Mouse (Mus musculus): ENCODE measurements at regions not wholly inside any gene's neighbourhood (a gene's known extent, or its start where the extent isn't known, plus 50 kb on each side); places are given as distances from the start of the nearest gene placed in this dataset.

DNA sequence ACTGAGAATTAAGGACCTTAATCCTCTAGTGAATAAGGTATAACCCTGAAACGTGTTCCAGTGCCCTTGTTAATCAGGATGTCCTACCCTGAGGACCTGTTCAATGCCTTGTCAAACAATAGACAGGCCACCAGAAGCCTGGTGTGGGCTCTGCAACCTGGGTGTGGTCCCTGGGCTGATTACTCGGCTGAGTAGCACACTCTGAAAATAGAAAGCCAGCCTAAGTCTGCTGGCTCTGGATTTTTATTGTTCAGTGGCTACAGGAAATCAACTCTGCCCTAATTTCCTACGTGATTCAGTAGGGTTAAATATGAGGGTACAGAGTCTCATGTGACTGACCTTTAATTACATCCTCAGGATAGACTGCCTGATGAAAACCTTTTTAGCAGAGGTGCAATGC lies 113.9 kb upstream of the Adgrl4 start:
- H3K4me3 ChIP-seq (ENCODE audit: low read depth, low read length): no peak overlapping the region
- no peaks in the 10 kb centered on the region for H3K9me3 ChIP-seq (ENCODE audit: control insufficient read depth)
- no peaks in the 10 kb centered on the region for H3K4me1 ChIP-seq (replicated peaks; ENCODE audit: control insufficient read depth, insufficient read depth, low read length)
- H3K9ac ChIP-seq (ENCODE audit: low read depth, low read length): no peak overlapping the region
- H3K27ac ChIP-seq (ENCODE audit: low read depth, low read length): no peak overlapping the region
- ATAC-seq: no peak
- no peaks in the 10 kb centered on the region for H3K36me3 ChIP-seq (ENCODE audit: control insufficient read depth, insufficient read depth)
- TF ChIP-seq CTCF (IDR thresholded peaks at IDR 0.05; ENCODE audit: low read depth): no peak
- no peak overlapping the region for H3K4me2 ChIP-seq (replicated peaks; ENCODE audit: low read depth)
- WGBS: 24% methylated on average over 3 of the region's 3 CpGs
- no peaks in the 10 kb centered on the region for H3K27me3 ChIP-seq (replicated peaks; ENCODE audit: control insufficient read depth, insufficient read depth, low read length)

DNA sequence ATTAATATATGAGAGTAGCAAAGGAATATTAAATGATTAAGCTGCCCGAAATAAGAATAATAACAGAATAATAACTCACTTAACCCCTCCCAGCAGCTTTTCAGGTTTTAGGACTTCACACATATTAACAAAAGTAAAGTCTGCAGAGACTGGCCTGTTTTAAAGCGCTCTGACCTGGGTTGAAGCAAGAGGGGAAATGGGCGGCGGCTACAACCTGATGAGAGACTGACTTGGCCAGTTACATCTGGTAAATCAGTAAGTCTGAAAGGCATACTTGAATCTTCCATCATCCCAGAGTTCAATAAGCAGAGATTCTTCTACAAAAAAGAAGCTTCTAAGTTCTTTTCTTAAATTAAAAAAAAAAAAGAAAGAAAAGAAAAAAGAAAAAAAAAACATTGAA lies 107.9 kb upstream of the Adgrl4 start:
- Histone ChIP-seq H3K9me3 (ENCODE audit: control insufficient read depth) (no peaks in the 10 kb centered on the region), H3K4me3 (ENCODE audit: low read depth, low read length) (no peak overlapping the region), H3K4me2 (replicated peaks; ENCODE audit: low read depth) (no peak overlapping the region), H3K36me3 (ENCODE audit: control insufficient read depth, insufficient read depth) (no peaks in the 10 kb centered on the region), H3K27ac (ENCODE audit: low read depth, low read length) (no peak overlapping the region), H3K4me1 (replicated peaks; ENCODE audit: control insufficient read depth, insufficient read depth, low read length) (no peaks in the 10 kb centered on the region), H3K27me3 (replicated peaks; ENCODE audit: control insufficient read depth, insufficient read depth, low read length) (no peaks in the 10 kb centered on the region), H3K9ac (ENCODE audit: low read depth, low read length) (no peak overlapping the region)
- ATAC-seq: no peak
- 88% methylated on average over 4 of the region's 4 CpGs for WGBS
- TF ChIP-seq CTCF (IDR thresholded peaks at IDR 0.05; ENCODE audit: low read depth): no peak

DNA sequence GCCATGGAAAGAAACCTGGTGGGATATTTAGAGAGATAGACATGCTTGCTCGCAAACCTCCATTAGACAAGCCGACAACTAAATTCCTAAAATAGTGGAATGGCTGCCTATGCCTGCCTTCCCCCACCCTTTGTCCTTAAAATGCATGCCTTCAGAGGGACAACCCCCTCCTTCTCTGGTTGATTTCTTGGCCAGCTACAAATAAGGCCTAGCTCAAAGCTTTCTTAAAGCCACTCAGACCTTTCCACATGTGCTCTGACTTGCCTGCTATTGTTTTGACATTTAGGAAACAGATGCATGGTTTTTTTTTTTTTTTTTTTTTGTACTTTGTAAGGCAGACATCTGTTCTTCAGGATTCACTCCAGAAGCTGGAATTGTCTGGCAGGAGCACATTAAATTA lies 105.8 kb upstream of the Adgrl4 start:
- 58% methylated on average over 2 of the region's 2 CpGs for WGBS
- no peaks in the 10 kb centered on the region for H3K4me1 ChIP-seq (replicated peaks; ENCODE audit: control insufficient read depth, insufficient read depth, low read length)

DNA sequence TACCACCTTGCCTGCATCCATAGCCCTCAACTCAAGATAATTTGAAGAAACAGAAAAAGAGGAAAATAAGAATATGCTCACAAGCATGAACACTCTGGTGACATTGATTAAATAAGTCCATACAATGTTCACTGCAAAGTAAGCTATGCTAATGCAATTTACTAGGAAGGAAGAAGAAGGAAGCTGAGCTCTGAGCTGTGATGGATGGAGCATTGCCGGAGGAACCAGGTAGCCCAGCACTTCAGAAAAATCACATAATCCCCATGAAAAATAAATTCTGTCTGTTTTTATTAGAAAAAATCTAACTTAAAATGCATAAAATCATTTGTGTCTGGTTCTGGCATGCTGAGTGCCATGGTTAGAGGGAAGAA lies 105.4 kb upstream of the Adgrl4 start:
- Histone ChIP-seq H3K4me2 (replicated peaks; ENCODE audit: low read depth) (no peak overlapping the region), H3K4me1 (replicated peaks; ENCODE audit: control insufficient read depth, insufficient read depth, low read length) (no peaks in the 10 kb centered on the region), H3K27me3 (replicated peaks; ENCODE audit: control insufficient read depth, insufficient read depth, low read length) (no peaks in the 10 kb centered on the region), H3K4me3 (ENCODE audit: low read depth, low read length) (no peak overlapping the region), H3K27ac (ENCODE audit: low read depth, low read length) (no peak overlapping the region), H3K9me3 (ENCODE audit: control insufficient read depth) (no peaks in the 10 kb centered on the region), H3K9ac (ENCODE audit: low read depth, low read length) (no peak overlapping the region), H3K36me3 (ENCODE audit: control insufficient read depth, insufficient read depth) (no peaks in the 10 kb centered on the region)
- WGBS: 92% methylated on average over 1 of the region's 1 CpGs
- ATAC-seq: no peak
- TF ChIP-seq CTCF (IDR thresholded peaks at IDR 0.05; ENCODE audit: low read depth): no peak

More for the DNA sequence above, 105.8 kb upstream of the Adgrl4 start:
- no peaks in the 10 kb centered on the region for H3K36me3 ChIP-seq (ENCODE audit: control insufficient read depth, insufficient read depth)
- H3K27ac ChIP-seq (ENCODE audit: low read depth, low read length): no peak overlapping the region
- no peaks in the 10 kb centered on the region for H3K27me3 ChIP-seq (replicated peaks; ENCODE audit: control insufficient read depth, insufficient read depth, low read length)
- no peak overlapping the region for H3K4me2 ChIP-seq (replicated peaks; ENCODE audit: low read depth)
- no peak for TF ChIP-seq CTCF (IDR thresholded peaks at IDR 0.05; ENCODE audit: low read depth)
- H3K4me3 ChIP-seq (ENCODE audit: low read depth, low read length): no peak overlapping the region
- H3K9ac ChIP-seq (ENCODE audit: low read depth, low read length): no peak overlapping the region
- no peaks in the 10 kb centered on the region for H3K9me3 ChIP-seq (ENCODE audit: control insufficient read depth)
- no peak for ATAC-seq

DNA sequence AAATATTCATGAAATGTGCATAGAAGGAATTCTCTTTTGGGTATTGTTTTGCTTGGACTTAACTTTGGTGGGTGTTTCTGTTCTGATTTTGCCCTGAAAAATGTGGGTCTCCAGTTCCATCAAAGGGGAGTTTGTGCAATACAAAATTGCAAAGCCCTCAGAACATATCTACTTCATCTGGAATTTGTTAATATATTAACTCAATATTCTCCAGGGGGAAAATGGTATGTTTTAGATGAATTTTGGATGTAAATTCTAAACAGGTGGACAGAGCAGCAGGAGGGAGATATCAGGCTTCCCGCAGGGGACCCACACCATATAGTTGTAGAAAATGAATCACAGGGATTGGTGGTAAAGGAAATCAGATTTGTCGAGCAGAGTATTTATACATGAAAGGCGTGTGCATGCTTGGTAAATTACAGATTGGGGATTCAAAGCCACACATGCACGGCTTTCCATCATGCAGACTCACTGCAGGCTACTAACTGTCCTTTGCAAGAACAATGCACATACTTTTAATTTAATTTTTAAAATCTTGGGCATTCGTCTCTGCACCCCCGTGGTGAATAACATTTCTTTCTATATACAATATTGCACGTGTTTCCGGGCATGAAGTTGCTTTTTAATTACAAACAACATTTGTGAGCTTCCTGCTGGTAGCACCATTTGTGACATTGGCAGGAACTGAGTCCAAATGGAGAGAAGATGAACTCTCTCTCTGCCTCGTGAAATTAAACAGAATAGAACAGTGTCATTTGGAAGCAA lies 104.8 kb upstream of the Adgrl4 start:
- Histone ChIP-seq H3K4me1 (replicated peaks; ENCODE audit: control insufficient read depth, insufficient read depth, low read length) (no peaks in the 10 kb centered on the region), H3K27ac (ENCODE audit: low read depth, low read length) (no peak overlapping the region), H3K9ac (ENCODE audit: low read depth, low read length) (no peak overlapping the region), H3K36me3 (ENCODE audit: control insufficient read depth, insufficient read depth) (no peaks in the 10 kb centered on the region), H3K4me3 (ENCODE audit: low read depth, low read length) (no peak overlapping the region), H3K4me2 (replicated peaks; ENCODE audit: low read depth) (no peak overlapping the region), H3K9me3 (ENCODE audit: control insufficient read depth) (no peaks in the 10 kb centered on the region), H3K27me3 (replicated peaks; ENCODE audit: control insufficient read depth, insufficient read depth, low read length) (no peaks in the 10 kb centered on the region)
- ATAC-seq: no peak
- 69% methylated on average over 9 of the region's 9 CpGs for WGBS
- no peak for TF ChIP-seq CTCF (IDR thresholded peaks at IDR 0.05; ENCODE audit: low read depth)

DNA sequence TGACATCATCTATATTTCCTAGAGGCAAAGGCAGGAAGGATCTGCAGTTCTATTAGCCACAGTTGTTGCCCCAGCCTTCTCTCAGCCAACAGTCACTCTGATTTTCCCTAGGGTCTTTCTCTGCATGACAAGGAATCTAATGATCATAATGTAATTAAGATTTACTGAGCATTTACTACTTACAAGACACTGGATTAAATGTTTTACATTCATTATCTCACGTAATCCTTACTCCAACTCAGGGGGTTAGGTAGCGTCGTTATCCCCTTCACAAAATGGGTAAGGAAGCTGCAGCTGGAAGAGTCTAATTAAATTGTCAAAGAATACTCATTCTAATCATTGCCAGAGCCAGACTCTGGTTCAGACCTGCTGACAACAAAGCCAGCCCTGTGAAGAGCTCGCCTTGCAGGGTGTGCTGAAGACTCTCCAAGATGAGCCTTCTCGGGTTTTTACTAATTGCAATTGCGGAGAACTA lies 103.8 kb upstream of the Adgrl4 start:
- WGBS: 67% methylated on average over 6 of the region's 6 CpGs
- no peaks in the 10 kb centered on the region for H3K4me1 ChIP-seq (replicated peaks; ENCODE audit: control insufficient read depth, insufficient read depth, low read length)

More for the DNA sequence above, 103.8 kb upstream of the Adgrl4 start:
- ATAC-seq: no peak
- H3K27ac ChIP-seq (ENCODE audit: low read depth, low read length): no peak overlapping the region
- no peak overlapping the region for H3K9ac ChIP-seq (ENCODE audit: low read depth, low read length)
- H3K36me3 ChIP-seq (ENCODE audit: control insufficient read depth, insufficient read depth): no peaks in the 10 kb centered on the region
- TF ChIP-seq CTCF (IDR thresholded peaks at IDR 0.05; ENCODE audit: low read depth): no peak
- no peak overlapping the region for H3K4me3 ChIP-seq (ENCODE audit: low read depth, low read length)
- H3K4me2 ChIP-seq (replicated peaks; ENCODE audit: low read depth): no peak overlapping the region
- H3K27me3 ChIP-seq (replicated peaks; ENCODE audit: control insufficient read depth, insufficient read depth, low read length): no peaks in the 10 kb centered on the region
- no peaks in the 10 kb centered on the region for H3K9me3 ChIP-seq (ENCODE audit: control insufficient read depth)
